Mouse (Mus musculus) liver, adult 2 months (tissue): ENCODE measurements around the gene Acad9. TPM values are rescaled to one million over a fixed set of nuclear protein-coding genes. Genes with fewer than 3 reads are reported as not detected.
A peak's percentile ranks its signal among the peaks of the same experiment; 100 is the strongest.

Experiments
- DNase-seq: peaks from one replicate; pipeline ENCODE4 v3.0.0-alpha.2; 2011; ENCODE audit warnings: low read depth, low spot score; ENCODE audit errors: extremely low read depth
- H3K27ac ChIP-seq: fragments of 200-500 bp; replicated peaks from 2 replicates; pipeline ENCODE4 v1.5.1; 2012; ENCODE audit warnings: low read depth, mild to moderate bottlenecking, control low read depth, inconsistent platforms, low read length; ENCODE audit not compliant: insufficient read depth
- H3K27me3 ChIP-seq: fragments of 200-500 bp; 2 replicates; pipeline ENCODE4 v1.6.1; 2012; ENCODE audit warnings: mild to moderate bottlenecking, moderate library complexity, low read length, inconsistent platforms; ENCODE audit not compliant: control insufficient read depth, insufficient read depth
- H3K36me3 ChIP-seq: fragments of 200-500 bp; 2 replicates; pipeline ENCODE4 v1.6.1; 2012; ENCODE audit warnings: low read length, inconsistent platforms; ENCODE audit not compliant: control insufficient read depth, insufficient read depth
- H3K4me1 ChIP-seq: fragments of 200-500 bp; 2 replicates; pipeline ENCODE4 v1.6.1; 2011; ENCODE audit warnings: low read length; ENCODE audit not compliant: control insufficient read depth, insufficient read depth
- H3K4me3 ChIP-seq: fragments of 200-500 bp; 2 replicates; pipeline ENCODE4 v1.5.1; 2011; ENCODE audit warnings: low read depth, mild to moderate bottlenecking, control low read depth, low read length, moderate library complexity; ENCODE audit not compliant: insufficient read depth
- H3K79me2 ChIP-seq: fragments of 200-500 bp; 2 replicates; pipeline ENCODE4 v1.6.1; 2012; ENCODE audit warnings: inconsistent platforms, mild to moderate bottlenecking, low read length, moderate library complexity; ENCODE audit not compliant: control insufficient read depth, insufficient read depth
- H3K9ac ChIP-seq: fragments of 200-500 bp; 2 replicates; pipeline ENCODE4 v1.6.1; 2012; ENCODE audit warnings: low read depth, mild to moderate bottlenecking, control low read depth, inconsistent platforms, low read length
- CTCF ChIP-seq: fragments of 200-500 bp; IDR thresholded peaks from 2 replicates; pipeline ENCODE4 v1.5.1; 2011; ENCODE audit warnings: low read depth, low read length, control low read depth
- POLR2A ChIP-seq: fragments of 200-500 bp; IDR thresholded peaks from 2 replicates; pipeline ENCODE4 v1.6.1; 2011; ENCODE audit warnings: low read length, control low read depth; ENCODE audit not compliant: insufficient read depth; ENCODE audit errors: extremely low read depth
- WGBS: fragments of 180-500 bp; shearing (Covaris S2); methylation state at CpG from one replicate; pipeline ENCODE4 v1.1.7; 2018; 5-methylcytosine and 5-hydroxymethylcytosine counted together
- polyA plus RNA-seq: library from polyadenylated mRNA; depleted of rRNA; stranded (reverse); fragments of >200 nt; gene quantifications from 2 replicates; pipeline ENCODE4 v1.2.3, GENCODE M21; 2012; rRNA removed
- total RNA-seq: library from RNA; depleted of rRNA; stranded (reverse); fragments of >200 nt; gene quantifications from 2 replicates; pipeline ENCODE4 v1.2.3, GENCODE M21; 2014; rRNA removed

Gene Acad9
- total RNA-seq (35.4 and 47.8 TPM in 2 replicates), polyA plus RNA-seq (18.8 and 26.3 TPM in 2 replicates)

- peaks cover 3% of the 10 kb centered on the region; the same call in 1 of the 2 replicates for H3K36me3 ChIP-seq
- TF ChIP-seq POLR2A: 0 out of 2 replicates have a peak, but pooled peaks have one; percentile 65
- no peak for TF ChIP-seq CTCF
- DNase-seq: peak; percentile 89
- H3K4me3 ChIP-seq: peak within 1 kb of the TSS; percentile 65
- H3K27ac ChIP-seq: 0 out of 2 replicates have a peak within 1 kb of the TSS, but pooled peaks have one; percentile 1
- peak within 1 kb of the TSS; percentile 65 for H3K9ac ChIP-seq
- peaks cover 2% of the 10 kb centered on the region; the same call in 1 of the 2 replicates for H3K79me2 ChIP-seq
- WGBS: under 1% methylated on average over 49 of the region's 49 CpGs
- no peaks in the 10 kb centered on the region for H3K27me3 ChIP-seq
- peaks cover 4% of the 10 kb centered on the region for H3K4me1 ChIP-seq
Observed at GRCm38 (mm10) chr3:36065843-36066651, at the start of gene Acad9. Gene Acad9, plus strand, starts transcription at chr3:36065979.

DNA sequence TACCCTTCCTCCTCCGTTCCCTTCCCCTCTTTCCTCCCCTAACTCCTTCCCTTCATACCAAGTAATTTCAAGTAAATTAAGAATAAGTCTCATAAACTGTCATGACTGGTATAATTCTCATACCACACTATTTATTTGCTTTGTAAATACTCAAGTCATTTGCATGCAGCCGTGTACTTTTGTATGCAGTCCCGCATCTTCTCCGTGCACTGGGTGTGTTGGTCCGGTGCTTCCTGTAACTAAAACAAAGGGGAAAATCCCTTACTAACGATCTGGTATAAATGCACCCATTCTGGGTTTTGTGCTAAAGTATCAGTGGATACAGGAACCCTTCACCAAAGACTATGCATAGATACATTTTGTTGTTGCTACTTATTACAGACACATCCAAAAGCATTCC lies 40.0 kb upstream of the Acad9 start:
- Histone ChIP-seq H3K4me1 (no peaks in the 10 kb centered on the region), H3K27me3 (no peaks in the 10 kb centered on the region), H3K4me3 (no peak overlapping the region), H3K9ac (no peak overlapping the region), H3K27ac (no peak overlapping the region), H3K36me3 (no peaks in the 10 kb centered on the region), H3K79me2 (no peaks in the 10 kb centered on the region)
- no peak for DNase-seq
- TF ChIP-seq POLR2A: no peak
- TF ChIP-seq CTCF: no peak
- 77% methylated on average over 6 of the region's 6 CpGs for WGBS

DNA sequence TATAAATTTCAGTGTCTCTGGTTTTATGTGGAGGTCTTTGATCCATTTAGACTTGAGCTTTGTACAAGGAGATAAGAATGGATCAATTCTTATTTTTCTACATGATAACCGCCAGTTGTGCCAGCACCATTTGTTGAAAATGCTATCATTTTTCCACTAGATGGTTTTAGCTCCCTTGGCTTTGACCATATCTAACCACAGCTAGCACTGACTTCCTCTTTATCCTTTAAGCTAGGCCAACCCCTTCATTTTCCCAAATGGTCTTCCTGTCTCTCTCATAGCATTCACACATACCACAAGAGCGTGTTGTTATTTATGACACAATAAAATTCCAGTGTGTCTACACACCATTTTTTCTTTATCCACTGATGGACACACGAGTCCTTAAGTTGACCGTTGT lies 35.8 kb upstream of the Acad9 start:
- no peaks in the 10 kb centered on the region for H3K79me2 ChIP-seq
- H3K27me3 ChIP-seq: no peaks in the 10 kb centered on the region
- H3K9ac ChIP-seq: no peak overlapping the region
- H3K27ac ChIP-seq: no peak overlapping the region
- H3K4me3 ChIP-seq: no peak overlapping the region
- DNase-seq: no peak
- TF ChIP-seq POLR2A: no peak
- TF ChIP-seq CTCF: no peak
- no peaks in the 10 kb centered on the region for H3K4me1 ChIP-seq
- H3K36me3 ChIP-seq: no peaks in the 10 kb centered on the region
- WGBS: 85% methylated on average over 4 of the region's 4 CpGs

DNA sequence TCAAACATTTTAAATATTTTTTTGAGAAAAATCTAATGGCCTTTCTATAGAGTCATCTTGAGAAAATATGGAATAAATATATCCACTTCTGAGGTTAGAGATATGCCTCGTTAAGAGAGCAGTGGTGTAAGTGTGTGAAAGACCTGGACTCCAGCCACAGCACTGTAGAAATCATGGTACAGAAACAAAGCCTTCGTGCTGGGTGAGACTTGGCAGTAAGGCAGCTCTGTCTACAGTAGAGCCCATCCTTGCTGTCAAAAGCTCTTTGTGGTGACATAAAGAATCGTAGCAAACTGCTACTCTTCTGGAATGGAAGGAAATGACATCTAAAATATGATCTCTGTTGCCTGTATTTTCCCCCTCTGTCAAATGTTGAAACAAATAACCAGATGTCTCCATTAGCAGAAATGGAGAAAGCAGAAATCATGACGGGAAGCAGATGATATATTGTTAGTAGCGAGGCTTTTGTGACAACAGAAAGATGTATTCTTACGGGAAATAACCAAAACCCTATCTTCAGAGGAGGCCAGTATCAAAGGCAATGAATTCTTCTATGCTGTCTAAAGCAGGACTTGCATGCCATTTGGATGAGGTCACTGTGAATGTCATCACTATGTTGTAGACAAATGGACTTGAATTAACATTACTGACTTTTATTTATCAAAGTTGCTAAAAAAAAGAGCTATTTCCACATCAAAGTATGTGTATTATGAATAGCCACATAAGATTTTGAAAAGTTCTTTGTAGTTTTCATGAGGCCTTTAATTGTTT lies 33.9 kb upstream of the Acad9 start:
- no peaks in the 10 kb centered on the region for H3K4me1 ChIP-seq
- no peaks in the 10 kb centered on the region for H3K36me3 ChIP-seq
- no peak overlapping the region for H3K9ac ChIP-seq
- no peak overlapping the region for H3K27ac ChIP-seq
- H3K79me2 ChIP-seq: no peaks in the 10 kb centered on the region
- no peaks in the 10 kb centered on the region for H3K27me3 ChIP-seq
- DNase-seq: no peak
- no peak overlapping the region for H3K4me3 ChIP-seq
- no peak for TF ChIP-seq CTCF
- TF ChIP-seq POLR2A: no peak
- WGBS: 73% methylated on average over 6 of the region's 6 CpGs

- Histone ChIP-seq H3K4me1 (peaks cover 3% of the 10 kb centered on the region; the same call in 1 of the 2 replicates), H3K9ac (no peak overlapping the region), H3K79me2 (no peaks in the 10 kb centered on the region), H3K27me3 (no peaks in the 10 kb centered on the region), H3K27ac (no peak overlapping the region), H3K36me3 (no peaks in the 10 kb centered on the region), H3K4me3 (no peak overlapping the region)
- peak; percentile 91 for DNase-seq
- TF ChIP-seq CTCF (no peak), POLR2A (no peak)
Observed at GRCm38 (mm10) chr3:36044520-36044919, 21.3 kb upstream of the Acad9 start.
